Mouse (Mus musculus): Measurements from ENCODE around the gene N4bp3. TPM values are rescaled to one million over a fixed set of nuclear protein-coding genes. Genes with fewer than 3 reads are reported as not detected.

Gene N4bp3
- polyA plus RNA-seq, 1 experiment, result 16.7 TPM

DNA sequence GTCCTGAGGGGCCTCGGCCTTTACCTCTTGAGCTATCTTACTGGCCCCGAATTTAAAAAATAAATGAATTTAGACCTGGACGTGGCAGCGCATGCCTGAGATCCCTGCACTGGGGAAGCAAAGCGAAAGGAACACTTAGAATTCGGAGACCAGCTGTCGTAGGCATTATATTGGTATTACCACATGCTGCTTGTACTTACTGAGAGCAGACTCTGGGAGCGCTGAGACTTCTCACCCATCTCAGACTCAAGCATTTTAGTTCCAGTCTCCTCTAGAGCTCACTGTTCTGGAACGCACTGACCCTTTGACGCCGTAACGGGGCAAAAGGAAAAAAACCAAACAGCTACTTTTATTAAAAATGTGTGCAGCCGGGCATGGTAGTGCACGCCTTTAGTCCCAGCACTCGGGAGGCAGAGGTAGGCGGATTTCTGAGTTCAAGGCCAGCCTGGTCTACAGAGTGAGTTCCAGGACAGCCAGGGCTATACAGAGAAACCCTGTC is 11.3 kb upstream of the N4bp3 start:
- Histone ChIP-seq H3K27me3 (ENCODE audit: control insufficient read depth, insufficient read depth, low read length) (no peaks in the 10 kb centered on the region), H3K4me1 (ENCODE audit: control insufficient read depth, insufficient read depth, low read length) (no peaks in the 10 kb centered on the region), H3K4me3 (replicated peaks; ENCODE audit: insufficient read depth, low read depth, low read length) (no peak overlapping the region), H3K27ac (ENCODE audit: insufficient read depth, low read length) (no peak overlapping the region)
- 48% methylated on average over 16 of the region's 16 CpGs for WGBS
- no peak for DNase-seq
- TF ChIP-seq CTCF (IDR thresholded peaks at IDR 0.05; ENCODE audit: borderline replicate concordance, insufficient read depth, low read depth, low read length) (no peak), POLR2A (IDR thresholded peaks at IDR 0.05; ENCODE audit: borderline replicate concordance, insufficient read depth, low read length) (no peak)

DNA sequence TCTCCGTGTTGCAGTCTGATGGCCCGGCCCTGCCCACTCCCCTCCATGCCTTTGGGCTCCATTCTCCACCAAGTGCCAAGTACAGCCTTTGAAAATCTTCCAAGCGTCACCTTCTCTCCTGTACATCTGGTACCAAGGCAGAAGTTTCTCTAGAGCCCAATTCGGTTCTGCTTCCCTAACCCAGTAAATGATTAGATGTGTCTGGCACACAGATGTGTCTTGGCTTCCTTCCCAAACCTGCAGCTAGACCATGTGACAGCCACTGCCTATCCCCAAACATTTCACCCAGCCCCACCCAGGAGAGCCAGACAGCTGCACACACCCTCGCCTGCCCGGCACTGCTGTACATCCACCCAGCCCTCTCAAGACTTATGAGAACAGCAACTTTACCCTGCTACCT is 8.1 kb upstream of the N4bp3 start:
- 29% methylated on average over 6 of the region's 6 CpGs for WGBS
- Histone ChIP-seq H3K27me3 (ENCODE audit: control insufficient read depth, insufficient read depth, low read length) (no peaks in the 10 kb centered on the region), H3K4me3 (replicated peaks; ENCODE audit: insufficient read depth, low read depth, low read length) (no peak overlapping the region), H3K27ac (ENCODE audit: insufficient read depth, low read length) (no peak overlapping the region), H3K4me1 (ENCODE audit: control insufficient read depth, insufficient read depth, low read length) (no peaks in the 10 kb centered on the region)
- no peak for DNase-seq
- no peak for TF ChIP-seq POLR2A (IDR thresholded peaks at IDR 0.05; ENCODE audit: borderline replicate concordance, insufficient read depth, low read length)

DNA sequence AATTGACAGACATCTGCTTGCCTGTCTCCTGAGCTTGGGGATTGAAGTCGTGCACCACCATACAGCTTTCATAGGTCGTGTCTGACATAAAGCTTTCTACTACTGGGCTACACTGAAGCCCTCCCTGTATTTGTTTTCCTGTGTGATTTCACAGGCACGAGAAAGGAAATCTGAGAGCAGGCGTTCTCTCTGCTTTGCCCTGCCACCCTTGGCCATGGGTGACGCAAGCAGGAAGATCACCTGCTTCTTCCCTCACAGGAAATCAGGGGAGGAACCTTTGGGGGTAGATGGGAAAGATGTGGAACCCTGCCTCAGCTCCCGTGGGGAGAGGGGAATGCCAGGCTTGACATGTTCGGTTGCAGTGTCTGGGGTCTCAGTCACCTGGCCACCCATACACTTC is 7.6 kb upstream of the N4bp3 start:
- no peak for TF ChIP-seq POLR2A (IDR thresholded peaks at IDR 0.05; ENCODE audit: borderline replicate concordance, insufficient read depth, low read length)
- no peak for TF ChIP-seq CTCF (IDR thresholded peaks at IDR 0.05; ENCODE audit: borderline replicate concordance, insufficient read depth, low read depth, low read length)
- H3K27ac ChIP-seq (ENCODE audit: insufficient read depth, low read length), result no peak overlapping the region
- no peaks in the 10 kb centered on the region for H3K4me1 ChIP-seq (ENCODE audit: control insufficient read depth, insufficient read depth, low read length)
- DNase-seq, result no peak
- H3K27me3 ChIP-seq (ENCODE audit: control insufficient read depth, insufficient read depth, low read length), result no peaks in the 10 kb centered on the region
- WGBS, result 69% methylated on average over 7 of the region's 7 CpGs
- H3K4me3 ChIP-seq (replicated peaks; ENCODE audit: insufficient read depth, low read depth, low read length), result no peak overlapping the region

DNA sequence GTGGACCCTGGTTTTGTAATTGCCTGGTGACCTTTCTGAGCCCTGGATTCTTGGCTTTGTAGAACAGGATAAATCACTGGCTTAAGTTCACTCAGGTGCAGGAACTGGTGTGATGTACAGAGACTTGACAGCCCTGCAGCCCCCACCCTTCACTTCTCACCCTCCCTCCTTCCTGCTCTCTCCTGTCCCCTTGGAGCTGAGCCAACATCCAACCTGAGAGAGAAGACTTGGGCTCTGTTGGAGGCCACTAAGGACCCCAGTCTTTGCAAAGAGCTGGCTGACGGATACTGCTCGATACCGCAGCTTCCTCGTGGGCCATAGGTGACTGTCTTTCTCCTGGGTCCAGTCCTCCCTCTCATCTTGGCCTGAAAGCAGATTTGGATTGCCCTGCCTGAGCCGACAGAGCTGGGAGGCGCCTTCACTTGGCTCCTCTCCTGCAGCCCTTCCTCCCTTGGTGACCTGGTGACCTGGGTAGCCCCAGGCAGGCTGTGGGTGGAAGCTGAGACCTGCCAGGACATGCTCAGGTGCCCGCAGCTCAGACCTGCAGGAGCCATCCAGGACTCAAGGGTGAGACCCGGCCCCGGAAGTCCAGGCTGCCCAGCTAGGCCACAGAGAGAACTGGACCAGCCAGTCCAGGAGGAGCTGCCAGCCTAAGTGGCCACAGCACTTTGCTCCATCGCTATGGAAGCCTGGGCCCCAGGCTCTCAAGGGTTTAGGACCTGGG is 6.3 kb upstream of the N4bp3 start:
- H3K27me3 ChIP-seq (ENCODE audit: control insufficient read depth, insufficient read depth, low read length), result no peaks in the 10 kb centered on the region
- H3K4me1 ChIP-seq (ENCODE audit: control insufficient read depth, insufficient read depth, low read length), result no peaks in the 10 kb centered on the region
- no peak for TF ChIP-seq CTCF (IDR thresholded peaks at IDR 0.05; ENCODE audit: borderline replicate concordance, insufficient read depth, low read depth, low read length)
- TF ChIP-seq POLR2A (IDR thresholded peaks at IDR 0.05; ENCODE audit: borderline replicate concordance, insufficient read depth, low read length), result no peak
- H3K27ac ChIP-seq (ENCODE audit: insufficient read depth, low read length), result no peak overlapping the region
- no peak overlapping the region for H3K4me3 ChIP-seq (replicated peaks; ENCODE audit: insufficient read depth, low read depth, low read length)
- WGBS, result 70% methylated on average over 10 of the region's 10 CpGs
- DNase-seq, result no peak

DNA sequence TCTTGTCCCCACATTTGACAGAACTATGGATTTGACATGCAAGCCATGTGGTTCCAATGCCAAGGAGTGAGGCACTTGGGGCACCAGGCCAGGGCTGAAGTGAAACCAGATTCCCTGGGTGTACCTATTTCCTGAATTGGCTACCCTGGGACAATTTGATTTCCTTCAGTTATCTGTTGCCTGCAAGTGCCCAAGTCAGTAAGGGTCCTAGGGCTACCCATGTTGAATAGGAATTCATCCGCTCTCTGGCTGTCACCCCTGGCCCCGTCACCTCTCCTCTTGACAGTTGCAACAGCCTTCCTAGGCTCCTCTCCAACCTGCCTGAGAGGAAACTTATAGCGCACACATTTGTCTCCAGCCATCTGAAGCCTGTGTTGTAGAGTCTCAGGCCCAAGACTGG is 4.2 kb upstream of the N4bp3 start:
- H3K27me3 ChIP-seq (ENCODE audit: control insufficient read depth, insufficient read depth, low read length), result no peaks in the 10 kb centered on the region
- no peak overlapping the region for H3K27ac ChIP-seq (ENCODE audit: insufficient read depth, low read length)
- WGBS, result 85% methylated on average over 3 of the region's 3 CpGs
- no peak for DNase-seq
- H3K4me3 ChIP-seq (replicated peaks; ENCODE audit: insufficient read depth, low read depth, low read length), result no peak overlapping the region
- H3K4me1 ChIP-seq (ENCODE audit: control insufficient read depth, insufficient read depth, low read length), result 0 out of 2 replicates have a peak, but pooled peaks cover 3% of the 10 kb centered on the region
- TF ChIP-seq POLR2A (IDR thresholded peaks at IDR 0.05; ENCODE audit: borderline replicate concordance, insufficient read depth, low read length) (no peak), CTCF (IDR thresholded peaks at IDR 0.05; ENCODE audit: borderline replicate concordance, insufficient read depth, low read depth, low read length) (no peak)

DNA sequence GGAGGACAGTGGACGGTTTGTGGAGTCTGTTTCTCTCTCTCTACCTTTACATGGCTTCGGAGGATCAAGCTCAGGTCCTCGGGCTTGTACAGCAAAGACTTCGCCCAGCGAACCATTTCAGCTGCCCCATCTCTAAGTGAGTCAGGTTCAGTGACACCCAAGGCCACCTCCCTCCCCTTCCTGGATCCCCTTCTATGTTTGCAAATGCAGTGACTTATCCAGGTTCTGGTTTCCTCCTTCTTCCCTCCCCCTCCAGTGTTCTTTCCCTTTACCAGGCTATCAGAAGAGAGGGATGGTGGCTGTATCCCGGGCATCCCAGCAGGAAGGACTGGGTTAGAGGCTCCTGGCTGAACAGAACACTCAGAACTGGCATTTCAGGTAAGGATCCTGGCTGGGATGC is 3.1 kb upstream of the N4bp3 start:
- TF ChIP-seq CTCF (IDR thresholded peaks at IDR 0.05; ENCODE audit: borderline replicate concordance, insufficient read depth, low read depth, low read length), result no peak
- TF ChIP-seq POLR2A (IDR thresholded peaks at IDR 0.05; ENCODE audit: borderline replicate concordance, insufficient read depth, low read length), result no peak
- 0 out of 2 replicates have a peak, but pooled peaks cover 3% of the 10 kb centered on the region for H3K4me1 ChIP-seq (ENCODE audit: control insufficient read depth, insufficient read depth, low read length)
- H3K4me3 ChIP-seq (replicated peaks; ENCODE audit: insufficient read depth, low read depth, low read length), result no peak overlapping the region
- no peak overlapping the region for H3K27ac ChIP-seq (ENCODE audit: insufficient read depth, low read length)
- DNase-seq, result no peak
- WGBS, result 86% methylated on average over 6 of the region's 6 CpGs
- H3K27me3 ChIP-seq (ENCODE audit: control insufficient read depth, insufficient read depth, low read length), result no peaks in the 10 kb centered on the region

DNA sequence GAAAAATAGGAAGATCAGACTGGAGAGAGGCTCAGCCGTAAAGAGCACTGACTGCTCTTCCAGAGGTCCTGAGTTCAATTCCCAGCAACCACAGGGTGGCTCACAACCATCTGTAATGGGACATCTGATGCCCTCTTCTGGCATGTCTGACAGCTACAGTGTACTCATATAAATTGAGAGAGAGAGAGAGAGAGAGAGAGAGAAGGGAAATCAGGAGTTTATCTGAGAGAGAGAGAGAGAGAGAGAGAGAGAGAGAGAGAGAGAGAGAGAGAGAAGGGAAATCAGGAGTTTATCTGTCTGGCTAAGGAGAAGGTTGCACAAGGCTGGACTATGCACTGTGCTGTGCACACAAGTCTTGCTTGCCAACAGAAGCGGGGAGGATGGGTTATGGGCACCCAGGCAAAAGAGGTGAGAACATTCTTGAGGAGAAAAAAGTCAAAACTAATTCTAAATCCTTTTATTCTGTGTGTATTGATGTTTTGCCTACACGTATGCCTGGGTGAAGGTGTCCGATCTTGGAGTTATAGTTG is 2.3 kb upstream of the N4bp3 start:
- TF ChIP-seq POLR2A (IDR thresholded peaks at IDR 0.05; ENCODE audit: borderline replicate concordance, insufficient read depth, low read length) (no peak), CTCF (IDR thresholded peaks at IDR 0.05; ENCODE audit: borderline replicate concordance, insufficient read depth, low read depth, low read length) (no peak)
- WGBS, result 90% methylated on average over 4 of the region's 4 CpGs
- no peak for DNase-seq
- H3K4me1 ChIP-seq (ENCODE audit: control insufficient read depth, insufficient read depth, low read length), result 0 out of 2 replicates have a peak, but pooled peaks cover 3% of the 10 kb centered on the region
- H3K27ac ChIP-seq (ENCODE audit: insufficient read depth, low read length), result no peak overlapping the region
- H3K4me3 ChIP-seq (replicated peaks; ENCODE audit: insufficient read depth, low read depth, low read length), result no peak overlapping the region
- H3K27me3 ChIP-seq (ENCODE audit: control insufficient read depth, insufficient read depth, low read length), result no peaks in the 10 kb centered on the region

DNA sequence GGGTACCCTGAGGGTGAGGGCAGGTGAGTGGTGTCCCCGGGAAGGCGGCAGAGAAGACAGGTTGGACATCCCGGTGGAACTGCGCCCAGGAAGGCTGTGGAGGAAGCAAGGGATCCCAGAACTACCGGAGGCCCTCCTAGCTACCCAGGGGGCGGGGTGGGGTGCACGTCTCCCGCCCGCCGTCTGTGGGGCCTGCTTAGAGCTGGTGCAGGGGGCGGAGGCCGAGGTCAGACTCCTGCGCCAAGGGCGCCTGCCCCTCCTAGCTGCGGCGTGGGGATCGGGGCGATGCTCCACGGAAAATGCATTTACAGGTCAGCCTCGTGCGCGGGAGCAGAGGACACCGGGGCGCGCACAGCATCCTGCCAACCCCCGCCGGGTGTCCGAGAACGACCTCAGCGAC is 381 bp downstream of the N4bp3 start:
- no peak for DNase-seq
- TF ChIP-seq POLR2A (IDR thresholded peaks at IDR 0.05; ENCODE audit: borderline replicate concordance, insufficient read depth, low read length) (no peak), CTCF (IDR thresholded peaks at IDR 0.05; ENCODE audit: borderline replicate concordance, insufficient read depth, low read depth, low read length) (no peak)
- Histone ChIP-seq H3K27me3 (ENCODE audit: control insufficient read depth, insufficient read depth, low read length) (no peaks in the 10 kb centered on the region), H3K4me3 (replicated peaks; ENCODE audit: insufficient read depth, low read depth, low read length) (peak overlapping the region; percentile 51), H3K27ac (ENCODE audit: insufficient read depth, low read length) (no peak overlapping the region), H3K4me1 (ENCODE audit: control insufficient read depth, insufficient read depth, low read length) (0 out of 2 replicates have a peak, but pooled peaks cover 3% of the 10 kb centered on the region)
- 1% methylated on average over 30 of the region's 30 CpGs for WGBS

Data from cerebellum, adult 2 months (tissue).